9 mouse cellular contexts compared by ENCODE assay signal in genomic region chr11:101813259-101813658, GRCm38 (mm10). TPM values are rescaled to one million over a fixed set of nuclear protein-coding genes. Genes with fewer than 3 reads are reported as not detected.
DNase-seq lines count a peak whose midpoint lies in the region; ATAC-seq and TF ChIP-seq lines count a peak whose summit lies in the region.
"Had no signal": no experiment of that assay in that cellular context is flagged by ENCODE, and none has a peak within 500 bp of the region (broad histone marks: within the 10 kb centered on the region; RNA-seq: fewer than 3 reads in every experiment).

No protein-coding gene starts in this region.

- no peak overlapping the region for H3K9ac ChIP-seq in lung, postnatal 0 days (replicated peaks; ENCODE audit: low read depth)
- H3K9ac ChIP-seq: liver, embryonic 15.5 days had no signal

- peak; percentile 99 for TF ChIP-seq CTCF in layer of hippocampus, adult 2 months (conservative IDR thresholded peaks at IDR 0.05)
- peak; percentile 98 for TF ChIP-seq CTCF in lung, postnatal 0 days (IDR thresholded peaks at IDR 0.05)

- no peak overlapping the region for H3K27ac ChIP-seq in layer of hippocampus, adult 2 months
- H3K27ac ChIP-seq in lung, postnatal 0 days (ENCODE audit: low read length) = no peak overlapping the region
- H3K27ac ChIP-seq: liver, embryonic 15.5 days had no signal

- no peak overlapping the region for H3K4me3 ChIP-seq in layer of hippocampus, adult 2 months
- no peak overlapping the region for H3K4me3 ChIP-seq in lung, postnatal 0 days (ENCODE audit: low read depth, low read length)
- H3K4me3 ChIP-seq: liver, embryonic 15.5 days had no signal

- H3K4me1 ChIP-seq in lung, postnatal 0 days (ENCODE audit: insufficient read depth, low read depth, low read length) = peaks cover 4% of the 10 kb centered on the region; the same call in 1 of the 2 replicates
- H3K4me1 ChIP-seq: liver, embryonic 15.5 days had no signal

- no peaks in the 10 kb centered on the region for H3K9me3 ChIP-seq in lung, postnatal 0 days (ENCODE audit: low read length)
- H3K9me3 ChIP-seq: liver, embryonic 15.5 days had no signal

- no peaks in the 10 kb centered on the region for H3K36me3 ChIP-seq in lung, postnatal 0 days (ENCODE audit: insufficient read depth, low read length)
- H3K36me3 ChIP-seq: liver, embryonic 15.5 days had no signal

- no peaks in the 10 kb centered on the region for H3K27me3 ChIP-seq in lung, postnatal 0 days (replicated peaks; ENCODE audit: insufficient read depth, low read length)

- peak; percentile 73 for ATAC-seq in granulocyte monocyte progenitor cell, adult 5-6 weeks (replicated peaks; ENCODE audit: poor library complexity, severe bottlenecking)
- peak; percentile 44; the same call in 1 of the 2 replicates for ATAC-seq in lung, postnatal 0 days

- H3K4me2 ChIP-seq in lung, postnatal 0 days (replicated peaks; ENCODE audit: low read depth, low read length) = no peak overlapping the region
- H3K4me2 ChIP-seq: liver, embryonic 15.5 days had no signal

- WGBS in lung, postnatal 0 days = under 1% methylated on average over 7 of the region's 7 CpGs

- DNase-seq in A20 (ENCODE audit: low read depth, low spot score) (peak; percentile 65), NIH3T3 (ENCODE audit: low read depth) (peak; percentile 89)
- peak; percentile 81 to 86 for DNase-seq in cerebellum, postnatal 36 days
- DNase-seq in layer of hippocampus, adult 2 months (ENCODE audit: low spot score in 2 of 2) = peak; percentile 64 to 90
- peak; percentile 82 for DNase-seq in lung, postnatal 0 days (ENCODE audit: low spot score)
- DNase-seq in right cerebral cortex, postnatal 10 days (ENCODE audit: low spot score in 2 of 2) = peak; percentile 86 to 89
- DNase-seq in urinary bladder, postnatal 25 days (ENCODE audit: low spot score) = peak; percentile 77

- TF ChIP-seq EP300 in lung, postnatal 0 days (IDR thresholded peaks at IDR 0.05) = no peak

RNA-seq across cellular contexts. Expression of gene Etv4, which starts 28.1 kb away (rescaled TPM):
- not detected in 2 replicates for total RNA-seq in granulocyte monocyte progenitor cell, adult 5-6 weeks (2014; fragmentation: Nextera tagmentation)
- not detected in 2 replicates for total RNA-seq in granulocyte monocyte progenitor cell, adult 5-6 weeks (2017)
- 10 to 100 TPM; 10.1 to 10.7 TPM for total RNA-seq in layer of hippocampus, adult 2 months (2021)
- polyA plus RNA-seq in lung, postnatal 0 days (2015; fragmentation: Nextera tagmentation; extraction: Ambion mirVana) = 1.2 TPM in 2 replicates

Comparison
In these comparisons a context has a peak if more than half of its experiments do, and no peak if none do; other contexts are left out.
1. RNA of gene Etv4, which starts 28.1 kb away (total RNA-seq): 10.1 to 10.7 TPM in layer of hippocampus, adult 2 months; not detected in granulocyte monocyte progenitor cell, adult 5-6 weeks; every median in the first group is over 10 times any median in the second.
2. Peak in every context shown above with its lines, with median percentiles within 50 percentile points of each other: DNase-seq.